Mouse (Mus musculus): ENCODE measurements around the gene Tmem102.

Tmem102 gene

DNA sequence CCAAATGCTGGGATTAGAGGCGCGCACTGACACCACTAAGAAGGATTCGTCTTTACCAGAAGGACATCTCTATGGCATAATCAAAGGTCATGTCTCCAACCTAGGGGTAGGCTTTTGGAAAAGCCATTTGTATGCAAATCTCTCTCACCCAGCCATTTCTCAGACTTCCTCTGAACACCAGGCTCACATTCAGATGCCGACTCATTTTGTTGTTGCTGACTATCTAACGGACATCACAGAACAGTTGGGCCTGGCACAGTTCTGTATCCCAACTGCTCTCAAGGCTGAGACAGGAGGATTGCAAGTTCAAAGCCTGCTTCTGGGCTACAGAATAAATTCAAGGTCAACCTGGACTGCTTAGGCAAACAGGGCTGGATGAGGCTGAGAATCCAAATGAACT, 18.1 kb downstream of the Tmem102 start:
- DNase-seq (ENCODE audit: low spot score): no peak

- DNase-seq (ENCODE audit: low spot score): no peak
These were observed 20.6 kb downstream of the Tmem102 start for GRCm38 (mm10) chr11:69784793-69785272.

- no peak for DNase-seq (ENCODE audit: low spot score)
These were observed 23.6 kb downstream of the Tmem102 start for GRCm38 (mm10) chr11:69781828-69782227.

DNA sequence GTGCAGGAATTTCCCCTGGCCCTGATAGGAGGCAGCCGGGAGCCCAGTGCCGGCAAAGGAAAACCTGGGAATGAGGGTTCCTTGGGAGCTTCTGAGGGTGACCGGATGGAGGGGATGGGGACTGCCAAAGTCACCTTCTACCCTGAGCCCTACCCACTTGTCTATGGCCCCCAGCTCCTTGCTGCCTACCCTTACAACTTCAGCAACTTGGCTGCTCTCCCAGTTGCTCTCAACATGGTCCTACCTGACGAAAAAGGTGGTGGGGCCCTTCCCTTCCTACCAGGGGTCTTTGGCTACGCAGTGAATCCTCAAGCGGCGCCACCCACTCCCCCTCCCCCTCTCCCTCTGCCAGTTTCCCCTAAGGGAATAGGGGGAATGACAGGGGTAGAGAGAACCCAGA, 26.4 kb downstream of the Tmem102 start:
- no peak for DNase-seq (ENCODE audit: low spot score)

DNA sequence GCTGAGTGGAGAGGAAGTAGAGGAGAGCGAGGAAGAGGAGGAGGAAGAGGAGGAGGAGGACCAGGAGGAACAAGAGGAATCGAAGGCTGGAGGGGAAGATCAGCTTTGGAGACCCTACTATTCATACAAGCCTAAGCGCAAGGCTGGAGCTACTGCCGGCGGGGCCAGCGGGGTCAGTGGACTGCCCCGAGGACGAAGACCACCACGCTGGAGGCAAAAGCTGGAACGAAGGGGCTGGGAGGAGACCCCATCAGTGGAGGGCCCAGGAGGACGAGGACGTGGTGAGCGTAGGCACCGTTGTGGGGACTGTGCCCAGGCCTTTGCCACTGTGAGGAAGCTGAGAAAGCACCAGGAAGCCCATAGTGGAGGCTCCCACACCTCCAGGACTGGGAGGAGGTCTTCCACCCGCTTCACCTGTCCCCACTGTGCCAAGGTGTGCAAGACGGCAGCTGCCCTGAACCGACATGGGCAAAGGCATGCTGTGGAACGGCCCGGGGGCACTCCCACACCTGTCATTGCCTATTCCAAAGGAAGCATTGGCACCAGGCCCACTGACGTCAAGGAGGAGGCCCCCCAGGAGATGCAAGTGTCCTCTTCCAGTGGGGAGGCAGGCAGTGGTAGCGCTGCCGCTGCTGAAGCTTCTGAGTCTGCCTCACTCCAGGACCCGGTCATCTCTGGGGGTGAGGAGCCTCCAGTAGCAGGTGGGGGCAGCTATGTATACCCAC, 27.0 kb downstream of the Tmem102 start:
- DNase-seq (ENCODE audit: low spot score): no peak

GRCm38 (mm10) chr11:69777504-69778257, 27.7 kb downstream of the Tmem102 start:
- DNase-seq (ENCODE audit: low spot score): no peak

GRCm38 (mm10) chr11:69776488-69776887, 28.9 kb downstream of the Tmem102 start:
- DNase-seq (ENCODE audit: low spot score): no peak

DNA sequence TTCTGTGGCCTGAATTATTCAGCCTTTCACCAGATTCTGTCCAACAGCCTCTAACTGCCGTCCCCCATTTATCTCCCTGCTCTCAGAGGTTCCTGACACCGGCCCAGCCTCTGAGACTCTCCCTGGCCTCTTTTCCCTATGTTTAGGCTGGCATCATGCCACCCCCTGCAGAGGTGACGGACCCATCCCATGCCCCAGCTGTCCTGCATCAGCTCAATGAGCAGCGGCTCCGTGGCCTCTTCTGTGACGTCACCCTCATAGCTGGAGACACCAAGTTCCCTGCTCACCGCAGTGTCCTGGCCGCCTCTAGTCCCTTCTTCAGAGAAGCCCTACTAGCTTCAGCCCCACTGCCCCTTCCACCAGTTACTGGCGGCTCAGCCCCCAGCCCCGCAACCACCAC, 29.7 kb downstream of the Tmem102 start:
- DNase-seq (ENCODE audit: low spot score): no peak

- DNase-seq (ENCODE audit: low spot score): no peak
These were observed 30.5 kb downstream of the Tmem102 start for GRCm38 (mm10) chr11:69774961-69775360.

DNA sequence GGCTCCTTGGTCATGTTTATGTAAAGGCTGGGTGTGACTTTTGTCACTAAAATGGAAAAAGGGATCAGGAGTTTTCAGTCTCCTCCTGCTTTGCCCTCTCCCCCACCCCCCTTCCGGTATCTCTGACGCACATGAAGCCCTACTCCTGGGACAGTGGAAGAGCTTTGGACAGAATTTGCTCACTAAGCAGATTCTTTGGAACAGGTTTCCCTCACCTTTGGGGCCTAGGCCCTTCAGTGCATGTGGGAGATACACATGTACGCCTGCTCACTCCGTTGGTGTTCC, 37.9 kb downstream of the Tmem102 start:
- DNase-seq (ENCODE audit: low spot score): peak; percentile 25

DNA sequence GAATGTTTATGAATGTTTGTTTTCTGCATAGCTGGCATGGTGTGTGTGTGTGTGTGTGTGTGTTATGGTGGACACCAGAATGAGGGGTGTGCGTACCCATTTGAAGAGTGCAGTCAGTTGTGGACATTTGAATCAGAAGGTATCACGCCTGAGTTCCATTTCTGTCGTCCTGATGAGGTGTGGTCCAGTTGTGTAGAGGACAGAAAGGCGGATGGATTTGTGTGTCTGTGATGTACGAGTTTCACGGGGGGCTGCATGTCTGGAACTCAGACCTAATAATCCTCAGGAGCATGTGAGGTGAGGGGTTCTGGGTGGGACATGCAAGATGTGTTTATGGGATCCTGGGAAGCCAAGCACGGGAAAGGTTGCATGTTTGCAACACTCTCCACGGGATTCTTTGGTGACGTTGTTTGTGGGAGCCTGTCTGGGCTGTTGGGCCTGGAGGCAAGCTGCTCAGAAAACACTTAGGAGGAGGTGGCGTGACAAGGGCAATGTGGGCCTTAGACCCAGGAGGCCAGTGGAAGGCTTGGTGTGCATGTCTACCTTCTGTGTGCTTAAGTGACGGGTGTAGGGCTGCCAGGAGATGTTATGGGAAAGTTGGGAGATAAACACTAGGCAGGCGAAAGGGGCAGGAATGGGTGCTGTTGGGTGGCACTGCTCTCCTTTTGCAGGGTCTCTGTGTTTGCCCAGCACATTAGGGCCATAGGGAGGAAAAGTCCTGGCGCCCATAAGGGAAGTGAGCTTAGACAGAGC, 38.4 kb downstream of the Tmem102 start:
- DNase-seq (ENCODE audit: low spot score): peak; percentile 11

DNA sequence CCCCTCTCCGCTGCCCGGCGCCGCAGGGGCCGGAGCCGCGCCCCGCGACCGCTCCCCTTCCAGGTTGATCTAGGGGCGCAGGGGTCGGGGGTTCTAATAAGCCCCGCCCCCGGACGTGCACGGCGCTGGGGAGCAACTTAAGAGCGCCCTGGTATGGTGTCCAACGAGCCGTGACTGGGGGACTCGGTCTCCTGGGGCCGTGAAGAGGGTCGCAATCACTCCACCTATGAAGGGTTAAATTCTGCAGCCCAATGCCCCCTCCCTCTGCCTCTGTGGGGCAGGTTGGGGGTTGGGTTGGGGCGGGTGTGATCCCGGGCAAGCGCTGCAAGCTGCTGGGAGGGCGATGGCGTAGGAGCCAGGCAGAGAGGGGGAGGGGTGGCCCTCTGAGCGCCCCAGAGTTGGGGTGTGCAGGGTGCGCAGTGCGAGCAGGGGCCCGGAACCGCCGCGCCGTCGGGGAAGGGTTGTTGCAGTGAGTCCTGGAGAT, 39.3 kb downstream of the Tmem102 start:
- DNase-seq (ENCODE audit: low spot score): peak; percentile 81

DNA sequence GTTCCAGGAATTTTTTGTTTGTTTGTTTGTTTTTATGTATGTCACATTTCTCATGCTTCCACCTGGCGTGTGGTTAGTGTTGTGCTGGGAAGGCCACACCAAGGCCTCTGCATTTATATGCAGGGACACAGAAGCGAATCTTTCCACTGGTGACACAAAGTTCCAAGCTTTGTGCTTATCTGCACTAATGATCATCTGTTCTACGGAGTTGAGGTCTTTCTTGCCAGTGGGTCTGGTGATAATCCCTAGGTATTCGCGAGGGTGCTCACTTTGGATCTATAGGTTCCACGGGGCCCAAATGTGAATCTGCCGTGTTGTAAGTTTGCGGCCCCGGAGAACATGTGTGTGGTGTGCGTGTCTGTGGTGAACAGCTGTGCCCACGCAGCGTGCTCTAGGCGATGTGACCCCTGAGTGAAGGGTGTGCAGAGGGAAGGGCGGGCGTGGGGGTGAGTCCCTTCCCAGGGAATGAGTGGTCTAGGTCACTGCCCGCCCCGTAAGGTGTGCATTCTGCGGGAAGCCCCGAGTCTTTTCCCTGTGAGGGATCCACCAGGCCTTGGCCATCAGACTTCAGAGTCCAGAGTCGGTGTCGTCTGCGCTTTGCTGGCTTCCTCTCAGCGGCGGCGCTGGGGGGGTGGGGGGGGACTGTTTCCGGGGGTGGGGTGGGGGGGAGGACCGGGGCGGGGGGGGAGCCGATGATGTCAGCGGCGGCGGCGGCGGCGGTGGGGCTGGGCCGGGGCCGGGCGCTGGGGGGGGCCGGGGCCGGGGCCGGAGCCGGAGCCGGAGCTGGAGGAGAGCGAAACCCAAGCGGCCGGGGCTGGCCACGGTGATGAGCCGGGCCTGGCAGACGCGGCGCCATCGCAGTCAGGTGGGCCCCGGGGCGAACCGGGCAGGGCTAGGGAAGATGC, 40.0 kb downstream of the Tmem102 start, which contains the start of gene Zbtb4:
Gene Zbtb4, plus strand, starts transcription at position 692 of the 905 bp plus-strand sequence.
- DNase-seq (ENCODE audit: low spot score): peak; percentile 31

GRCm38 (mm10) chr11:69763551-69763950, 41.9 kb downstream of the Tmem102 start:
- DNase-seq (ENCODE audit: low spot score): no peak

GRCm38 (mm10) chr11:69761868-69762267, 43.6 kb downstream of the Tmem102 start, which contains the start of gene Slc35g3:
Gene Slc35g3, minus strand, starts transcription at chr11:69761968.
- no peak for DNase-seq (ENCODE audit: low spot score)

- no peak for DNase-seq (ENCODE audit: low spot score)
These were observed 44.6 kb downstream of the Tmem102 start for GRCm38 (mm10) chr11:69760901-69761200.

DNA sequence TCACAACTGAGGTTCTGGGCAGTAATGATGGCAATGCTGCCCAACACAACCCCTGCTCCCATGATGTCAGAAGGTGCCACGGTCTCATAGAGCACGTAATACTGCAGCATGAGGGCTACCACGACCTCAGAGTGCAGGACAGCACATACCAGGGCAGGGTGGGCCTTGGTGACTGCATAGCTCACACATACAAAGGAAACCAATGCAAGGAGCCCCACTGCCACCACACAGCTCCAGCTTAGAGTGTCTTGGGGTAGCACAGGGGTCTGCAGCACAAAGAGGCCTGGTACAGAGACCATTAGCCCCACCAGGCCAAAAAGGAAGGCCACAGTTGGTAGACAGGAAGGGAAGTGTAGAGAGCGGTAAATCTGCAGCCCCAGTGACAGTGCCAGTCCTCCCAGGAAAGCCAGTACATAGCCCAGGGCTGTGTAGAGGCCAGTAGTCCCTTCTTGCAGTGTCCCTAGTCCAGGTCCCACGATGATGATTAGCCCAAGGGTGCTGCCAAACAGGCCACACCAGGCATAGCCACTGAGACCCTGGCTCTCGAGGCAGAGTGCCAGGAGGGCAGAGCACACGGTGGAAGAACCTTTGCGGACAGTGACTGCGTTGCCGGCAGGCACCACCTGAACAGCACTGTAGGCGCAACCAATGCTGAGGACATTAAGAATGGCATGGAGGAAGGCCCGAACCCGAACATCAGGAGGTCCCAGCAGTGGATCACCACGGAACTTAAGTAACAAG, 45.1 kb downstream of the Tmem102 start:
- no peak for DNase-seq (ENCODE audit: low spot score)

DNA sequence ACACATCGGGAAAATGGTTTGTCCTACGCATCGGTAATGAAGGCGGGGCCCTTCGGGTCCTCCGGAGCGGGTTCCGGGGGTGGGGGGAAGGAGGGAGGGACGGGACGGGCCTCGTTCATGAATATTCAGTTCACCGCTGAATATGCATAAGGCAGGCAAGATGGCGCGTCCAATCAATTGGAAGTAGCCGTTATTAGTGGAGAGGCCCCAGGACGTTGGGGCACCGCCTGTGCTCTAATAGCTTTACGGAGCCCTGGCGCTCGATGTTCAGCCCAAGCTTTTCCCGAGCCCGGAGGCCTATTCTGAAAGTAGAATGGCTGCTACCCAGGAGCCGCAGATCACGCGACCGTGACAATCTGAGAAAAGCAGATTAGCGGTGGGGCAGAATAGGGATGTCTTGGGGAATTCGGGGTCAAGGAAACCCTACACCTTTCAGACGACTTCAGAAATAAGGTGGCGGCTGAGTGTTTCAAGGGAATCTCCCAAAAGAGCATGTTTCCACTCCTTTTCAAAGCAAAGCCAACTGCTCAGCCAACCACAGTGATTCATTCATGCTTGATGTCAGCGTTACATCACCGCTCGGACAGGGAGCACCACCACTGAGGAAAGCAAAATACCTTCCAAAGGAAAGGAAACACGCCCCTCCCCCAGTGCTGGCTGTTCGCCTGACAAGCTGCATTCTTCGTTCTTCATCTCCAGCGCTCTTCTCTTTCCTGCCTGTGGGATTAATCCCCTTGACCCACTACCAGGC, 46.3 kb downstream of the Tmem102 start:
- peak; percentile 88 for DNase-seq (ENCODE audit: low spot score)

DNA sequence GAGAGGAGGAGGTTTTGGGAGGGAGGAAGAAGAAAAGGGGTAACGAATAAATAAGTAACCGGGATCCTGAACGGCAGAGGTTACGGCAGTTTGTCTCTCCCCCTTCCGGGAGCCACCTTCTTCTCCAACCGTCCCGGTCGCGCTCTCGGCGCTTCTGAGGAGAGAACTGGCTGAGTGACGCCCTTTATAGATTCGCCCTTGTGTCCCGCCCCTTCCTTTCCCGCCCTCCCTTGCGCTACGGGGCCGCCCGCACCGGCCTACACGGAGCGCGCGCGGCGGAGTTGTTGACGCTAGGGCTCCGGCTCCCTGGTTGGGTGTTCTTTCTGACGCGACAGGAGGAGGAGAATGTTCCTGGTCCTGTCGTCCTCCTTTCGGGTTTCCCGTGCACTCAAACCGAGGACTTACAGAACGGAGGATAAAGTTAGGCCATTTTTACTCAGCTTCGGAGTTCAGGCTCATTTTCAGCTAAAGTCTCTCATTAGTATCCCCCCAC, 46.9 kb downstream of the Tmem102 start, which contains the start of gene Polr2a:
Gene Polr2a, minus strand, starts transcription at position 160 of the 493 bp plus-strand sequence.
- DNase-seq (ENCODE audit: low spot score): peak; percentile 96

DNA sequence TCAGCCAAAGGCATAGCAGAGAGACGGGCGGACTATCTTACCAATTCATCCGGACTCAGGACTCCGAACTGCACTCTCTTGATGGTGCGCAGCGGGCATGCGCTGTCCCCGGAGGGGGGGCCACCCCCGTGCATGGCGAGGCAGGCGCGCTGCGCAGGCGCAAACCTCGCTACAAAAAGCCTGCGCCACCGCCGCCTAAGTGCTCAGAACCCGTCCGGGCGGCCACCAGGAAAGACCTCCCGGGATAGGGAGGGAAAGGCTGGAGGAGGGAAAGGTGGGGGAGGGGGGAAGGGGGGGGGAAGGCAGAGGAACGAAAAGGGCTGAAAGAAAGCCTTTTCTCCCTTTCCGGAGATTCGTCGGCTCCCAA, 47.4 kb downstream of the Tmem102 start:
- DNase-seq (ENCODE audit: low spot score): peak; percentile 96

All from urinary bladder, postnatal 14 days (tissue).